Mouse (Mus musculus): ENCODE measurements at regions not wholly inside any gene's neighbourhood (a gene's known extent, or its start where the extent isn't known, plus 50 kb on each side); places are given as distances from the start of the nearest gene placed in this dataset.

DNA sequence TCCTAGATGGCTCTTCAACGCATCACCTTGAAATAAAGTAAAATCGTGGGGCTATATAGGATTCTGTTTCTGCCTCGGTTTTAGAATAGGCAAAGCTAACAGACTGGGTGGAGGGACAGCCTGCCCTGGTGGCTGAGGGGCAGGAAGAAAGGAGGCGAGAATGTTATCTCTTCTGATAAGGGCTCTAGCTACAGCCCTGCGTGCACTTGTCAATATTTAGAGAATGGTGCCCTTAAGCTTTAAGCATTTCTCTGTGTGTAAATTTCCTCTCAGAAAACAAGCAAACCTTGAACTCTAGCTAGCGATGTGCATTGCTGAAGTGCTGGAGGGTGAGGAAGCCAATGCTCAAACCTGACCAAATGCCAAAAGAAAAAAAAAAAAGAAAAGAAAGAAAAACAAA lies 90.1 kb upstream of the Tbx3 start:
- TF ChIP-seq POLR2A (IDR thresholded peaks at IDR 0.05; ENCODE audit: insufficient read depth, low read depth, low read length) (no peak), CTCF (IDR thresholded peaks at IDR 0.05; ENCODE audit: insufficient read depth, low read depth, low read length) (no peak)
